Mouse (Mus musculus) cerebellum, adult 2 months (tissue): ENCODE data around the gene Jade1.

Source experiments
- CTCF ChIP-seq: fragments of 200-500 bp; IDR thresholded peaks from 2 replicates; pipeline ENCODE4 v1.5.1; 2011; ENCODE audit warnings: low read depth, mild to moderate bottlenecking, control low read depth, low read length, moderate library complexity, borderline replicate concordance; ENCODE audit not compliant: insufficient read depth
- POLR2A ChIP-seq: fragments of 200-500 bp; IDR thresholded peaks from 2 replicates; pipeline ENCODE4 v1.6.1; 2011; ENCODE audit warnings: low read length, control low read depth, borderline replicate concordance; ENCODE audit not compliant: insufficient read depth

GRCm38 (mm10) chr3:41590695-41591559 is 35.4 kb downstream of the Jade1 start:
- TF ChIP-seq CTCF (0 out of 2 replicates have a peak, but pooled peaks have one; percentile 13), POLR2A (no peak)
